Mouse (Mus musculus) ZHBTc4 (cell line): Measurements from ENCODE around the gene Zfp628.

Experiments
- DNase-seq: peaks from one replicate; pipeline ENCODE4 v3.0.0-alpha.2; 2011; ENCODE audit warnings: low read depth, low spot score

The Zfp628 gene

DNA sequence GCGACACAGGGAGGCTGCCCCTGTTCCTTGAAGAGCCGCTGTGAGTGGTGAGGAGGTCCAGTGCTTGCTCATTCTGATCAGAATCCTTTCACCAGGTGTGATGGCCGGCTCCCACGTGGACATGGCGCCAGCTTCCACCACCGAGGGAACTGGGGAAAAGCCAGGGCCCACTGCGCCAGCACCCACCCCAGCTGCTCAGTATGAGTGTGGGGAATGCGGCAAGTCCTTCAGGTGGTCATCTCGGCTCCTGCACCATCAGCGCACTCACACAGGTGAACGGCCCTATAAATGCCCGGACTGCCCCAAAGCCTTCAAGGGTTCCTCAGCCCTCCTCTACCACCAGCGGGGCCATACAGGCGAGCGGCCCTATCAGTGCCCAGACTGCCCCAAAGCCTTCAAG, 3.7 kb downstream of the Zfp628 start:
- DNase-seq = no peak

GRCm38 (mm10) chr7:4919096-4919495, 4.1 kb downstream of the Zfp628 start:
- no peak for DNase-seq

- DNase-seq = no peak
Observed at GRCm38 (mm10) chr7:4919971-4920370, 5.0 kb downstream of the Zfp628 start.

DNA sequence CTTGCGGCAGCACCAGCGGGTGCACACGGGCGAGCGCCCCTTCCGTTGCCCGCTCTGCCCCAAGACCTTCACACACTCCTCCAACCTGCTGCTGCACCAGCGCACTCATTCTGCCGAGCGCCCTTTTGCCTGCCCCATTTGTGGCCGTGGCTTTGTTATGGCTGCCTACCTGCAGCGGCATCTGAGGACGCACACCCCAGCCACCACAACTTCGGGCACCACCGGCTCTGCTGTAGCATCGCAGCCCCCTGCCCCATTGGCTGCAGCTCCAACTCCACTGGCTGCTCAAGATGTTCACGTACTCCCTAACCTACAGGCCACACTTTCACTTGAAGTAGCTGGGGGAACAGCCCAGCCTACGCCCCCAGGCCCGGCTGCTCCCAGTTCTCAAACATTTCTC, 5.5 kb downstream of the Zfp628 start:
- no peak for DNase-seq

DNA sequence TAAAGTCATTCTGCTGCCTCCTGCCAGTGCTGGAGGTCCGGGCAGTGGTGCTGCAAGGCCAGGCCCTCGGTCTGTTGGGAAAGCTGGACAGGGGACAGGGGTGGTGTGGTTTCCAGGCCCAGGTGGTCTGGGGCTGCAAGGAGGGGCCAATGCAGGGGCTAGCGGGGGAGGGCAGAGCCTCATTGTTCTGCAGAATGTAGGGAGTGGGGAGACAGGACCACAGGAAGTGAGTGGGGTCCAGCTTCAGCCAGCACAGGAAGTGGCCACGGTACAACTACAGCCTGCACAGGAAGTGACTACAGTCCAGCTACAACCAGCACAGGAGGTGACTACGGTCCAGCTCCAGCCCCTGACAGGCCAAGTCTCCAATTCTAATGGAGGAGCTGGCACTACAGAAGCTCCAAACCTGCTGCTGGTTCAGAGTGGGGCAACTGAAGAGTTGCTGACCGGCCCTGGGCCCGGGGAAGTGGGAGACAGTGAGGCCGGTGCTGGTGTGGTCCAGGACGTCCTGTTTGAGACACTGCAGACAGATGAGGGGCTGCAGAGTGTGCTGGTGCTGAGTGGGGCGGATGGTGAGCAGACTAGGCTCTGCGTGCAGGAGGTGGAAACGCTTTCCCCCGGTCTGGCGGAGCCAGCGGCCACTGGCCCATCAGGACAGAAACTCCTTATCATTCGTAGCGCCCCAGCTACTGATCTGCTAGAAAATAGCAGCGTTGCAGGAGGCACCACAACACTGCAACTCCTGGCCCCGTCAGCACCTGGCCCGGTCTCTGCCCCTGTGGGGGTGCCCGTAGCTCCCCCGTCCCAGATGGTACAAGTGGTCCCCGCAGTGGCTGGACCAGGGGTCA, 6.2 kb downstream of the Zfp628 start:
- no peak for DNase-seq

DNA sequence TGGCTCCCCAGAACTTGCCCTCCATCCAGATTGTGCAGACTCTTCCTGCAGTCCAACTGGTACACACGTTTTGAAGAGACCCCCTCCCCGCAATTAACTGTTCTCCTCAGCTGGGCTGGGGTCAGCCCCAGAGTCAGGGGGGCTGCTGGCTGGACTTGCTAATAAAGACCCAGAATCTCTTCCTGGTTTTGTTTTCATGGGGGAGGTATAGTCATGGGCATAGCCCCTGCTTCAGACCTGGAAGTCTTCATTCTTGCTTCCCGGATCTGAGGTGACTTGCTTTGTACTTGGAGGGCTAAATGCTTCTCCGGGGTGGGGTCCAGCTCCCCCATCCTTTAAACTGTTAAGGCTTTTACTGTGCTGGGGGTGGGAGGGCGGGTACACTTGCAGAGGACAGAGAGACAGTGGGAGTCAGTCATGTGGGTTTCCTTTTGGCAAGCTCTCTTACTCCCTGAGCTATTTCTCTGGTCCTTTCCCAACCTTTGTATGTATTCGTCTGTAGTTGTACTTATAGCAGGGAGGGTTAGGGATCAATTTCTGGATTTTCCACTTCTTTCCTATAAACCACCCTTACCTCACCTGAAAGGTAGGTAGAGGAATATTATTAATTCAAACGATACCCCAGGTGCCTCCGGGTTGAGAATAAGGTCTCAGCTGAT, 6.9 kb downstream of the Zfp628 start, which contains the start of gene Nat14:
Nat14 (plus strand) TSS at position 205 of the 659 bp plus-strand sequence.
- DNase-seq = no peak

- DNase-seq = peak; percentile 63
Observed at GRCm38 (mm10) chr7:4922508-4922907, 7.5 kb downstream of the Zfp628 start.

DNA sequence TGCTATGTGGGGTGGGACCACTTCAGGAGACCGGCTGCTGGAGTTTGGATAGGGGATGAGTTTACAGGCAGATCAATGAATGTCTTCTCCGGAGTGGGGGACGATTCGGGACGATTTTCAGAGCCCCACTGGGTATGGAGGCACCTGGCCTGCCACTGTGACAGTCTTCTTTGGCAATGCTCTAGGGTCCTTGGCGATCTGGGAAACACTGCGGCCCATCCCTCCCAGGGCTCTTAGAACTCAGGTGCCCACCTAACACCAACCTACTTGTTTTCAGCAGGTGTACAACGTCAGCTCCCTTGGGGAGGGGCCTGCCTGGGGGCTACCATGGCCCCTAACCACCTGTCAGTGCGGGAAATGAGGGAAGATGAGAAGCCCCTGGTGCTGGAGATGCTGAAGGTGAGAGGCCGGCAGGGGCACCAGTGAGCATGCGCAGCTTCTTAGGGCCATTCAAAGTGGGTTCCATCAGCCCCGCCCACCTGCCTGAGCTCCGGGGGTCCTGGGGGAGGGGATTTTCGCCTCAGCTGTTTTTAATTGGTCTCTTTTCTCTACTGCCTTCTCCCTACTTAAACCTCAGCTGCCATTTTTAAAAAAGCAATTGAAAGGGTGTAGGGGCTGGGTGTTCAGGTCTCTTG, 8.0 kb downstream of the Zfp628 start:
- peak; percentile 91 for DNase-seq

DNA sequence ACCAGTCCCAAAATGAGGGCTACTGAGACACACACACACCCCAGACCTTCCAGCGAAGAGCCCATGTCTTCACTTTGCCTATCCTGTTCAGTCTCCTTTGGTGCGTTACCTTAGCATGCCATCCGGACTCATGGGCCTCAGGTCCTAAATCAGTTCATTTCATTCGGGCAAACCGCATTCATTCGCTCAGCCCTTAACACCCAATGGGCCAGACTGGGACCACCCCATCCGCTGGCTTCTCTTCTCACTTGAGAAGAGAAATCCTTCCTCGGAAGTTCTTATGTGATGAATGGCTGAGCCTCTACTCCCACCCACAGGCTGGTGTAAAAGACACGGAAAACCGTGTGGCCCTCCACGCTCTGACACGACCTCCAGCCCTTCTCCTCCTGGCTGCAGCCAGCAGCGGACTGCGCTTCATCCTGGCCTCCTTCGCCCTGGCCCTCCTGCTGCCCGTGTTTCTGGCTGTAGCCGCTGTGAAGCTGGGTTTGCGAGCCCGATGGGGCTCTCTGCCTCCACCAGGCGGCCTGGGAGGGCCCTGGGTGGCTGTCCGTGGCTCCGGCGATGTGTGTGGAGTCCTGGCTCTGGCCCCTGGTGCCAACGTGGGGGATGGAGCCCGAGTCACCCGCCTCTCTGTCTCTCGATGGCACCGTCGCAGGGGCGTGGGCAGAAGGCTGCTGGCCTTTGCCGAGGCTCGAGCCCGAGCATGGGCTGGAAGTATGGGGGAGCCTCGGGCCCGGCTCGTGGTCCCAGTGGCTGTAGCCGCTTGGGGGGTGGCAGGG, 8.8 kb downstream of the Zfp628 start:
- DNase-seq = peak; percentile 58

GRCm38 (mm10) chr7:4924483-4924882, 9.5 kb downstream of the Zfp628 start:
- DNase-seq = no peak

DNA sequence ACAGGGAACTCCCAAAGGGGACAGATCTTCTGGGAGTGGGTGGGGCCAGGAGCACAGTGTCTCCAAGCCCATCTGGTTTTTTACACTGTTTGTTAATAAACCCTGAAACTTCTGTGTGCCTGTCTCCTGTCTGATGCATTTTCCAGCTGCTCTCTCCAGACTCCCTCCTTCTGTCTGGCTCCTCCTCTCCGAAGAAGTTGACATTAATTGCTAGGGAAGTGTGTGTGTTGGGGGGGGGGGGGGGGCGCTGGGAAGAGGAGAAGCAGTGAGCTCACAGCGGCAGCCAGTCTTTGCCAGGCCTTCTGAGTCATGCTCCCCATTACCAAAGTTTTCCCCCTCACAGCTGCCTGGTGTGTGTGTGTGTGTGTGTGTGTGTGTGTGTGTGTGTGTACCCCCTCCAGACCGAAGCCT, 9.9 kb downstream of the Zfp628 start:
- no peak for DNase-seq

GRCm38 (mm10) chr7:4925441-4926381, 10.7 kb downstream of the Zfp628 start, which contains the start of gene Ssc5d:
Gene Ssc5d, plus strand, starts transcription at chr7:4925785.
- no peak for DNase-seq

DNA sequence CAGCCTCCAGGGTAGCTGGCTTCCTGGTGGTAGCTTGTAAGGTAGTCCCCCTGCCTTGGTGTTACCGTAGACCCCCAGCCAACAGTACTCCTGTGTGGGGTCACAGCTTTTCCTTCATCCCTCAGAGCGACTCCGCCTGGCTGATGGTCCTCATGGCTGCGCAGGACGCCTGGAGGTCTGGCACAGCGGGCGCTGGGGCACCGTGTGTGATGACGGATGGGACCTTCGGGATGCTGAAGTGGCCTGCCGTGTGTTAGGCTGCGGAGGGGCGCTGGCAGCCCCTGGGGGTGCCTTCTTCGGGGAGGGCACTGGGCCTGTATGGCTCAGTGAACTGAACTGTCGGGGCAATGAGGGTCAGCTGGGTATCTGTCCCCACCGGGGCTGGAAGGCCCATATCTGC, 11.8 kb downstream of the Zfp628 start:
- DNase-seq = no peak

- no peak for DNase-seq
Observed at GRCm38 (mm10) chr7:4927711-4928110, 12.7 kb downstream of the Zfp628 start.

DNA sequence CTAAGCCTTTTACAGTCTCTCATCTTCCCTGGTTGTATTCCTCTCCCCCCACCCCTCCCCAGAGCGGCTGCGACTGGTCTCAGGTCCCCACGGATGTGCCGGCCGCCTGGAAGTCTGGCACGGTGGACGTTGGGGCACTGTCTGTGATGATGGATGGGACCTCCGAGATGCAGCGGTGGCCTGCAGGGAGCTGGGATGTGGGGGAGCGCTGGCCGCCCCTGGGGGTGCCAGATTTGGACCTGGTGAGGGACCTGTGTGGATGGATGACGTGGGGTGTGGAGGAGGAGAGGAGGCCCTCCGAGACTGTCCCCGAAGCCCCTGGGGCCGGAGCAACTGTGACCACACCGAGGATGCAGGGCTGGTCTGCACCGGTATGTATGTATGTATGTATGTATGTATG, 13.3 kb downstream of the Zfp628 start:
- no peak for DNase-seq

GRCm38 (mm10) chr7:4933103-4933502, 18.1 kb downstream of the Zfp628 start:
- no peak for DNase-seq

- DNase-seq = peak; percentile 34
Observed at GRCm38 (mm10) chr7:4934160-4934914, 19.3 kb downstream of the Zfp628 start.

DNA sequence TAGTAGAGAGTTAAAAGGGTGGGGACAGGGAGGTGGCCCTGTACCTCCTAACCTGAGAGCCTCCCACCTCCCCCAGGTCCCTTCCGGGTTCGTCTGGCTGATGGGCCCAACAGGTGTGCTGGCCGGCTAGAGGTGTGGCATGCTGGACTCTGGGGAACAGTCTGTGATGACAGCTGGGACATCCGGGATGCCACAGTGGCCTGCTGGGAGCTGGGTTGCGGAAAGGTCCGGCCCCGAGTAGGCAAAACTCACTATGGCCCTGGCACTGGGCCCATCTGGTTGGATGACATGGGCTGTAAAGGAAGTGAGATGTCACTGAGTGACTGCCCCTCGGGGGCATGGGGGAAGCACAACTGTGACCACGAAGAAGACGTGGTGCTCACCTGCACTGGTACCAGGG, 21.8 kb downstream of the Zfp628 start:
- no peak for DNase-seq

DNA sequence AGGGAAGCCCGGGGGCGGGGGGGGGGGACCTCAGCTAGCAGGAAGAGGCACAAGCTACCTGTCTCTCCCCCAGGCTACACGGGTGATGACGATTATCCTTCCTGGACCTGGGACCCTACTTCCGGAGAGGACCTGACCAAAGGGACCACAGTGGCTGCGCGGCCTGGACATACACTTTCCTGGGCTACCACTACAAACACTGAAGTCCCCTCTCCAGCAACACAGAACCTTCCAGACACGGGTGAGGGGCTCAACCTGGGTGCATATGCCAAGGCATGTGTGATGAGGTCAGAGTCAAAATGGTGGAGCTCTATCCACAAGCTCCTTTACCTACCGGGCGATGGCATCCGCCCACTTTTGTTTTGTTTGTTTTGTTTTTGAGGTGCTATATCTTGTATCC, 22.4 kb downstream of the Zfp628 start:
- no peak for DNase-seq

DNA sequence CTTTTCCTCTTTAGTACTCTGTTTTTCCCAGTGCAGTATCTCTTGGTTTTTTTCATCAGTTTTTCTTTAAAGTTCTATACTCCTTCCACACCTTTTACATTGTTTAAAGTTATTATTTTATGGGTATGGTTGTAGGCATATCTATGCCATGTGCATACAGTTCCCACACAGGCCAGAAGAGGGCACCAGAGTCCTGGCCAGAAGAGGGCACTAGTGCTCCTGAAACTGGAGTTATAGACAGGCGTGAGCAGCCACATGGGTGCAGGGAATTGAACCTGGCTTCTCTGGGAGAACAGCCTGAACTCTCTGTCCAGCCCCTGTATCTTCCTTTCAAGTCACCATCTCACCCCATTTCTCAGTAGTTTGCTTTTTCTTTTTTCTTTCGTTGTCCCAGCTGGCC, 23.4 kb downstream of the Zfp628 start:
- DNase-seq = peak; percentile 77
